Mouse (Mus musculus) kidney, adult 2 months (tissue): ENCODE measurements around the gene Gm9046.
"Not testable (repeated sequence)": the region's sequence is repeated elsewhere in the genome, so short reads cannot be mapped to it uniquely, and the experiment has no call there.

Experiments used
- CTCF ChIP-seq: fragments of 200-500 bp; conservative IDR thresholded peaks from 2 replicates; pipeline ENCODE4 v1.5.1; 2011; ENCODE audit warnings: low read depth, mild to moderate bottlenecking, control low read depth, low read length, moderate library complexity, mixed read lengths; ENCODE audit not compliant: insufficient read depth, insufficient read length
- POLR2A ChIP-seq: fragments of 200-500 bp; IDR thresholded peaks from one replicate; pipeline ENCODE4 v1.6.1; 2011; ENCODE audit warnings: low read depth, low read length, control low read depth

- TF ChIP-seq POLR2A, CTCF: not testable (repeated sequence)
Observed at GRCm38 (mm10) chr10:118302133-118302532, 40.9 kb downstream of the Gm9046 start.
